Mouse (Mus musculus) liver, embryonic 16.5 days (tissue): ENCODE data around the gene Pcp4. TPM values are rescaled to one million over a fixed set of nuclear protein-coding genes. Genes with fewer than 3 reads are reported as not detected.
"Not testable (repeated sequence)": the region's sequence is repeated elsewhere in the genome, so short reads cannot be mapped to it uniquely, and the experiment has no call there.

Experiments used
- ATAC-seq: fragments of 200-750 bp; cut with Nextera tagmentation; 2 replicates; pipeline ENCODE4 v1.8.0; 2017; ENCODE audit warnings: low read depth, mild to moderate bottlenecking, moderate number of reproducible peaks, moderate library complexity
- H3K27ac ChIP-seq: fragments of 300-500 bp; sonication (generic); 2 replicates; pipeline ENCODE4 v1.5.1; 2014; ENCODE audit warnings: mild to moderate bottlenecking, low read length
- H3K27me3 ChIP-seq: fragments of 300-500 bp; sonication (generic); 2 replicates; pipeline ENCODE4 v1.6.1; 2014; ENCODE audit warnings: low read depth, low read length, mixed read lengths; ENCODE audit not compliant: control insufficient read depth, insufficient read depth
- H3K36me3 ChIP-seq: fragments of 300-500 bp; sonication (generic); 2 replicates; pipeline ENCODE4 v1.6.1; 2014; ENCODE audit warnings: mild to moderate bottlenecking; ENCODE audit not compliant: control insufficient read depth, insufficient read depth
- H3K4me1 ChIP-seq: fragments of 300-500 bp; sonication (generic); 2 replicates; pipeline ENCODE4 v1.6.1; 2014; ENCODE audit warnings: low read depth, low read length, mixed read lengths; ENCODE audit not compliant: control insufficient read depth
- H3K4me2 ChIP-seq: fragments of 300-500 bp; sonication (generic); 2 replicates; pipeline ENCODE4 v1.6.1; 2014; ENCODE audit warnings: low read depth, low read length, mixed read lengths
- H3K4me3 ChIP-seq: fragments of 300-500 bp; sonication (generic); 2 replicates; pipeline ENCODE4 v1.5.1; 2014; ENCODE audit warnings: low read depth, mild to moderate bottlenecking, low read length
- H3K9ac ChIP-seq: fragments of 300-500 bp; sonication (generic); 2 replicates; pipeline ENCODE4 v1.6.1; 2014; ENCODE audit warnings: low read depth, low read length
- H3K9me3 ChIP-seq: fragments of 300-500 bp; sonication (generic); replicated peaks from 2 replicates; pipeline ENCODE4 v1.6.1; 2016; ENCODE audit warnings: low read length; ENCODE audit not compliant: control insufficient read depth
- WGBS: fragments of 180-500 bp; shearing (Covaris S2); extraction: QIAGEN DNeasy Blood & Tissue Kit; methylation state at CpG from one replicate; pipeline ENCODE4 v1.1.7; 2014; ENCODE audit not compliant: insufficient replicate concordance; 5-methylcytosine and 5-hydroxymethylcytosine counted together
- polyA plus RNA-seq: library from polyadenylated mRNA; unstranded; fragments of >200 nt; fragmentation: Nextera tagmentation; extraction: Ambion mirVana; gene quantifications from 2 replicates; pipeline ENCODE4 v1.2.1, GENCODE M21; 2015

Gene Pcp4
- polyA plus RNA-seq, 1 experiment from 2014 or later, result 0.51 TPM

DNA sequence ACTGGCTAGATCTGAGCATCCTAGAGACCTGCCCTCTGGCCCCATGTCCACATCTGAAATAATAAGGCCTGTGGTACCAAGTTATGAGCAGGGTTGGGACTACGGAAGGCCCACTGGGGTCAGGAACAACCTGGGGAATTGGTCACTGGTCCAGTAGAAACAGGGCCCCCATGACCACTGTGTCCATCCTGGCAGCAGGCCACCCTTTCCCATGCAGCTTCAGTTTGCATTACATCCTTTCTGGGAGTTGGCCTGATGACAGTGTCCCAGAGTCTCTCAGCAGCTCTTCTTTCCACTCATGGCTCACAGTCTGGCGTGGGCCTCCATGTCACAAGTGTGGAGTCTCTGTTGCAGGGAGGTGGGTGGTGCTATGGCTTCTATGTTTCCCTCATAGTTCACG, 25.6 kb upstream of the Pcp4 start:
- Histone ChIP-seq H3K27ac (no peak overlapping the region), H3K9ac (no peak overlapping the region), H3K27me3 (no peaks in the 10 kb centered on the region), H3K4me3 (no peak overlapping the region), H3K4me1 (no peaks in the 10 kb centered on the region), H3K4me2 (no peak overlapping the region), H3K36me3 (no peaks in the 10 kb centered on the region), H3K9me3 (no peaks in the 10 kb centered on the region)
- ATAC-seq, result no peak
- 73% methylated on average over 3 of the region's 3 CpGs for WGBS

DNA sequence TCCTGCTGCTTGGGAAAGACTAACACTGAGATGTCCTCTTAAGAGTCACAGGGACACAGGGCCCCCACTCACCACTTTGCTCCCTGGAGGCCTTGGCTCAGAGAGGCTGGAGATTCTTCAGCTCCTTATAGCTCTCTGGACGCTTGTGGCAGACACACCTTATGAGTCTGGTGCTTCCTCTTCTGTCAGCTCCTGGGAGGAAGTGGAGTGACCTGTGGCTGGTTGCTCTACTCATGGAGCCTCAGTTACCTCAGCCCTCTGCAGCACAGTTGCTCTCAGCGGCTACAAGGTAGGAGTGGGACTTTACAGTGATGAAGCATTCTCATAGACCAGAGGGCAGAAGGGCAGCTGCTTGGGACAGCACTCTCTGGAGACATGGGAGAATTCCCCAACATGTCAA, 23.9 kb upstream of the Pcp4 start, which contains the start of gene Itgb2l:
Gene Itgb2l, minus strand, starts transcription at position 152 of the 400 bp plus-strand sequence.
- Histone ChIP-seq H3K27me3 (no peaks in the 10 kb centered on the region), H3K9ac (no peak within 1 kb of the TSS), H3K36me3 (no peaks in the 10 kb centered on the region), H3K4me3 (peak within 1 kb of the TSS; percentile 31), H3K4me1 (no peaks in the 10 kb centered on the region), H3K27ac (no peak within 1 kb of the TSS), H3K9me3 (no peaks in the 10 kb centered on the region), H3K4me2 (no peak within 1 kb of the TSS)
- 33% methylated on average over 2 of the region's 2 CpGs for WGBS
- ATAC-seq, result no peak

DNA sequence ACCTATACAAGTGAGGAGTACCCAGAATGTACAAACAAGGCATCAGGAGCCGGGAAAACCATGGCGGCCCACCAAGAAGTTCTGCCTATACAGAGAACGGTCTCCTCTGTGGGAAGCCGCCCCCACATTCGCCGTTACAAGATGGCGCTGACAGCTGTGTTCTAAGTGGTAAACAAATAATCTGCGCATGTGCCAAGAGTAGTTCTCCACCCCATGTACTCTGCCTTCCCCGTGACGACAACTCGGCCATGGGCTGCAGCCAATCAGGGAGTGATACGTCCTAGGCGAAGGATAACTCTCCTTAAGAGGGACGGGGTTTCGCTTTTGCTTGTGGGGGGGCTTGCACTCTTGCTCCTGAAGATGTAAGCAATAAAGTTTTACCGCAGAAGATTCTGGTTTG, 16.5 kb upstream of the Pcp4 start:
- ATAC-seq, result not testable (repeated sequence)

DNA sequence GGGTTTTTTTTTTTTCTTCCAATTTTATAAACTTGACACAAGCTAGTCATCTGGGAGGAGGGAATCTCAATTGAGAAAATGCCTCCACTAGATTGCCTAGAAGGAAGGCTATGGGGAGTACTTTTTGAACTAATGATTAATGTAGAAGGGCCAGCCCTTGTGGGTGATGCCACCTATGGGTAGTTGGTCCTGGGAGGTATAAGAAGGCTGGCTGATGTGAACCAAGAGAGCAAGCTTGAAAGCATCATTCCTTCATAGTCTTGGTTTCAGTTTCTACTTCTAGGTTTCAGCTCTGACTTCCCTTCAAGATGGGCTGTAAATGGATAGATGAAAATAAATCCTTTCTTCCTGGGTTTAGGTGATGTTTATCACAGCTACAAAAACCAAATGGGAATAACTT, 13.3 kb upstream of the Pcp4 start:
- H3K9ac ChIP-seq, result no peak overlapping the region
- no peaks in the 10 kb centered on the region for H3K9me3 ChIP-seq
- H3K4me1 ChIP-seq, result no peaks in the 10 kb centered on the region
- no peak overlapping the region for H3K27ac ChIP-seq
- H3K4me2 ChIP-seq, result no peak overlapping the region
- H3K27me3 ChIP-seq, result no peaks in the 10 kb centered on the region
- ATAC-seq, result no peak
- no peak overlapping the region for H3K4me3 ChIP-seq
- H3K36me3 ChIP-seq, result no peaks in the 10 kb centered on the region

More for the DNA sequence above, 16.5 kb upstream of the Pcp4 start:
- H3K4me2 ChIP-seq, H3K27ac ChIP-seq, H3K9ac ChIP-seq, H3K4me3 ChIP-seq, H3K36me3 ChIP-seq, H3K27me3 ChIP-seq, H3K9me3 ChIP-seq, H3K4me1 ChIP-seq: not testable (repeated sequence)
- 80% methylated on average over 12 of the region's 16 CpGs for WGBS

DNA sequence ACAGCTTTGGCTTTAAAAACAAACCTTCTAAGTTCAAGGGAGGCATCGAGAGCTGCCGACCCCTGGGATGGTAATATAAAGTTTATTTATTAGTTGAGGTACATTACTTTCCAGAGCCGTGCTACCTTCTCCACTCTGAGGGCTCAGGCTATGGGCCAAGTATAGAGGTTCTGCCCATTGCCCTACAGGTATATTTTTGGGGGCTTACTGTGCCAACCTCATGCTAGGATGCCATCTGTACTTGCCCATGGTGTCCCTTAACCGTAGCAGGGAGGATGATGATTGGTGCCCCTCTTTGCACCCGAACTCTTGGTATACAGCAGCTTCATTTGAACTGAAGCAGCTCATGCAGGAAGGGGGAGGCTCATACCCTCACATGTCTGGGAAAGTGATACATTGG, 9.8 kb upstream of the Pcp4 start:
- no peaks in the 10 kb centered on the region for H3K4me1 ChIP-seq
- no peaks in the 10 kb centered on the region for H3K9me3 ChIP-seq
- no peak overlapping the region for H3K4me2 ChIP-seq
- ATAC-seq, result no peak
- no peaks in the 10 kb centered on the region for H3K36me3 ChIP-seq
- no peaks in the 10 kb centered on the region for H3K27me3 ChIP-seq
- H3K4me3 ChIP-seq, result no peak overlapping the region
- H3K9ac ChIP-seq, result no peak overlapping the region
- no peak overlapping the region for H3K27ac ChIP-seq
- 60% methylated on average over 5 of the region's 5 CpGs for WGBS

DNA sequence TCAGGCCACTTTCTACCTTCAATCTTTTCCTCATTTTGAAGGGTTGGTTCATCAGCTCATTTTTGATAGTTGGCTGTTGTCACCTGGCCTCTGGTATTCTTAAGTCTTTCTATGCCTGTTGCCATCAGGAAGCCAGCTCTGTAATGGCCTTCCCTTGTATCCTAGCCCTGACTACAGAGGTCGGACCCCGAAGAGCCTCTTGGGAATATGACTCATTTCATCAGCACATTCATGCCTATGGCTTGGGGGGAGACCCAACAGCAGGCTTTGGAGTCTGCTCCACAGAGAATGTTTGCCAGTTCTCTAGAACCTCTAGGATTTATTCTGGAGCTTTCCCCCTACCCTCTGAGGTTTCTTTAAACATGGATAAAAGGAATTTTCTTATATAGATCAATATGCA, 8.1 kb upstream of the Pcp4 start:
- H3K27ac ChIP-seq, result no peak overlapping the region
- 60% methylated on average over 2 of the region's 2 CpGs for WGBS
- H3K9ac ChIP-seq, result no peak overlapping the region
- no peak overlapping the region for H3K4me2 ChIP-seq
- H3K27me3 ChIP-seq, result no peaks in the 10 kb centered on the region
- no peaks in the 10 kb centered on the region for H3K9me3 ChIP-seq
- ATAC-seq, result no peak
- H3K4me3 ChIP-seq, result no peak overlapping the region
- H3K36me3 ChIP-seq, result no peaks in the 10 kb centered on the region
- H3K4me1 ChIP-seq, result no peaks in the 10 kb centered on the region

DNA sequence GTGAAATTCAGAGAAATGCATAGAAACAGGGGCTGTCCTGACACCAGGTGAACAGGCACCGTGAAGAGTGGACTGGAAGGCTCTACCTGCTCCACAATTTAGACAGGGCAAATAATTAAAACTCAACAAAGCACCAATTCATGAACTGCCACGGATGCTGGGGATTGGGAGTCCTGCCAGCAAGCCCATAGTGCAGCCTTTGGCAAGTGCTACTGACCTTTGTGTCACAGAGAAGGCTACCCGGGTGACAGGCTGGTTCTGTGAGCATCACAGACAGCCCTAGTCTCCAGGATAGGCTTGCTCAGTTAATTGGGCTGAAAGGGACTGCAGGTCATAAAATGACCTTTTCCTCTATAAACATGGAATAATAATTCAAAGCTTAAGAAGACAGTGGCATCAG, 6.6 kb upstream of the Pcp4 start:
- no peaks in the 10 kb centered on the region for H3K4me1 ChIP-seq
- no peak overlapping the region for H3K4me2 ChIP-seq
- ATAC-seq, result no peak
- no peak overlapping the region for H3K4me3 ChIP-seq
- H3K36me3 ChIP-seq, result no peaks in the 10 kb centered on the region
- H3K9me3 ChIP-seq, result no peaks in the 10 kb centered on the region
- H3K27me3 ChIP-seq, result no peaks in the 10 kb centered on the region
- no peak overlapping the region for H3K27ac ChIP-seq
- WGBS, result 44% methylated on average over 3 of the region's 3 CpGs
- H3K9ac ChIP-seq, result no peak overlapping the region

DNA sequence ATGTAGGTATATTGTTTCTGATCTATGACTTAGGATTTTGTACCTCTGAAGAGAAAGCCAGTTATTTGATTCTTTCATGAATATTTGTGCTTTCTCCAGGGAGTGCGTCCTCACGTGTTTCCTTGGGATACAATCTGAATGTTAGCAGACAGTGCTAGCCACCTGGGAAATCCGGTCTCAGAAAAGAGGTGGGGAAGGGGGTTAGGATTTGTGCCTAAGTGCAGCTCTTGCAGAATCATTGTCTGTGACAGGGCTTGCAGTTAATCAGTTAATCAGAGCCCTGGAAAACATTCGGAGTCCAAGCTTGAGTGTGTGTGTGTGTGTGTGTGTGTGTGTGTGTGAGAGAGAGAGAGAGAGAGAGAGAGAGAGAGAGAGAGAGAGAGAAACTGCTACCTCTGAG, 605 bp downstream of the Pcp4 start:
- Histone ChIP-seq H3K27ac (no peak overlapping the region), H3K36me3 (no peaks in the 10 kb centered on the region), H3K9me3 (no peaks in the 10 kb centered on the region), H3K9ac (no peak overlapping the region), H3K27me3 (no peaks in the 10 kb centered on the region), H3K4me3 (no peak overlapping the region), H3K4me1 (no peaks in the 10 kb centered on the region), H3K4me2 (no peak overlapping the region)
- ATAC-seq, result no peak
- 51% methylated on average over 4 of the region's 4 CpGs for WGBS

DNA sequence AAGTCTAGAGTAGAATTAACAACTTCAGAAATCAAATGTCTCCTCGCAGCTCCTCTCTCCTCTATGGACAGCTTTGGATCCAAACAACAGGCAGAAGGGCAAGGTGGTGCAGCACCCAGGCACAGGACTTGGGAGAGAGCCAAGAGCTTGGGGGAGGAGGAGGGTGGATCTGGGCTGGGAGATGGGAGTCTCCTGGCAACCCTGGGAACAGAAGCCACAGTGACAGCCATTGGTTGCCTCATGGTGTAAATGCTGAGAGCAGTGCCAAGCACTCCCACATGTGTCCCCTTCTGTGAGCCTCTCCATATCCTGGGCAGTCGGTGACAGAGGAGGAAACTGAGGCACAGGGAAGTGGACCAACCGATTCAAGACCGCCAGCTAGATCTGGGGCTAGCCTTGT, 1.3 kb downstream of the Pcp4 start:
- no peak overlapping the region for H3K9ac ChIP-seq
- no peaks in the 10 kb centered on the region for H3K27me3 ChIP-seq
- no peak overlapping the region for H3K4me2 ChIP-seq
- 59% methylated on average over 4 of the region's 4 CpGs for WGBS
- ATAC-seq, result no peak
- no peak overlapping the region for H3K27ac ChIP-seq
- H3K36me3 ChIP-seq, result no peaks in the 10 kb centered on the region
- no peak overlapping the region for H3K4me3 ChIP-seq
- no peaks in the 10 kb centered on the region for H3K9me3 ChIP-seq
- H3K4me1 ChIP-seq, result no peaks in the 10 kb centered on the region

DNA sequence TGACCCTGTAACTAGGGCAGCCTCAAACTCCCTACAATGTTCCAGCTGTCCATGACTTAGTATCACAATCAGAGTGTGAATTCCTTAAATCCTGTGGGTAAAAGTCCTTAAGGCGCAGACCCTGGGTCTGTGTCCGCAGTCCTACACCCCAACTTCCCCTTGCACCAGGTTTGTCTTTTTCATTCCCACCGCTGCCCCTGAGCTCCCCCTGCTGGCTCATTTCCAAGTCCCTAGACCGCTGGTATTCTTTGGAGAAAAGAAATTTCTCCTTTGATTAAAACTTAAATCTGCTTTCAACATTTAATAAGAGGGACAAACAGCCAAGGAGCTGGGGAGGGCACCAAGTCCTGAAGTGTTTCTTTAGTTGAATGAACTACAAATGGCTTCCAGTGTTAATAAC, 2.2 kb downstream of the Pcp4 start:
- H3K27me3 ChIP-seq, result no peaks in the 10 kb centered on the region
- no peaks in the 10 kb centered on the region for H3K36me3 ChIP-seq
- 19% methylated on average over 4 of the region's 4 CpGs for WGBS
- no peak overlapping the region for H3K27ac ChIP-seq
- H3K9me3 ChIP-seq, result no peaks in the 10 kb centered on the region
- no peak for ATAC-seq
- H3K4me2 ChIP-seq, result no peak overlapping the region
- H3K4me3 ChIP-seq, result no peak overlapping the region
- no peak overlapping the region for H3K9ac ChIP-seq
- H3K4me1 ChIP-seq, result no peaks in the 10 kb centered on the region
